Mouse (Mus musculus): ENCODE data around the gene Bloc1s3. TPM values are rescaled to one million over a fixed set of nuclear protein-coding genes. Genes with fewer than 3 reads are reported as not detected.

The Bloc1s3 gene
- polyA plus RNA-seq (2015; fragmentation: Nextera tagmentation; extraction: Ambion mirVana): 1.4 and 2.0 TPM in 2 replicates

- peak within 1 kb of the TSS; percentile 81 for H3K9ac ChIP-seq (ENCODE audit: low read depth, low read length)
- no peaks in the 10 kb centered on the region for H3K9me3 ChIP-seq (ENCODE audit: control insufficient read depth, low read length)
- peak within 1 kb of the TSS; percentile 78 for H3K4me3 ChIP-seq (ENCODE audit: low read length)
- H3K36me3 ChIP-seq (ENCODE audit: control insufficient read depth, insufficient read depth, low read length): no peaks in the 10 kb centered on the region
- H3K27ac ChIP-seq (ENCODE audit: low read length): peak within 1 kb of the TSS; percentile 82
- H3K27me3 ChIP-seq (replicated peaks; ENCODE audit: control insufficient read depth, insufficient read depth, low read length): no peaks in the 10 kb centered on the region
- WGBS: under 1% methylated on average over 56 of the region's 56 CpGs
- H3K4me1 ChIP-seq (ENCODE audit: control insufficient read depth, insufficient read depth, low read length): peaks cover 17% of the 10 kb centered on the region
- peak within 1 kb of the TSS; percentile 97 for H3K4me2 ChIP-seq (ENCODE audit: low read depth, low read length)
- ATAC-seq: peak; percentile 96
These were observed at the start of gene Bloc1s3, which contains the start of gene Trappc6a for GRCm38 (mm10) chr7:19508150-19508923. Gene Bloc1s3, minus strand, starts transcription at chr7:19508367. Gene Trappc6a, plus strand, starts transcription at chr7:19508395.

GRCm38 (mm10) chr7:19557086-19557485 lies 48.9 kb upstream of the Bloc1s3 start:
- no peaks in the 10 kb centered on the region for H3K27me3 ChIP-seq (replicated peaks; ENCODE audit: control insufficient read depth, insufficient read depth, low read length)
- no peak overlapping the region for H3K9ac ChIP-seq (ENCODE audit: low read depth, low read length)
- 100% methylated on average over 2 of the region's 2 CpGs for WGBS

GRCm38 (mm10) chr7:19554168-19554567 lies 46.0 kb upstream of the Bloc1s3 start:
- Histone ChIP-seq H3K4me3 (ENCODE audit: low read length) (no peak overlapping the region), H3K36me3 (ENCODE audit: control insufficient read depth, insufficient read depth, low read length) (peaks cover 2% of the 10 kb centered on the region; the same call in 1 of the 2 replicates), H3K27ac (ENCODE audit: low read length) (no peak overlapping the region), H3K9me3 (ENCODE audit: control insufficient read depth, low read length) (no peaks in the 10 kb centered on the region), H3K4me2 (ENCODE audit: low read depth, low read length) (no peak overlapping the region), H3K9ac (ENCODE audit: low read depth, low read length) (no peak overlapping the region), H3K4me1 (ENCODE audit: control insufficient read depth, insufficient read depth, low read length) (peaks cover 39% of the 10 kb centered on the region), H3K27me3 (replicated peaks; ENCODE audit: control insufficient read depth, insufficient read depth, low read length) (no peaks in the 10 kb centered on the region)
- 79% methylated on average over 1 of the region's 1 CpGs for WGBS
- no peak for ATAC-seq

More at GRCm38 (mm10) chr7:19557086-19557485, 48.9 kb upstream of the Bloc1s3 start:
- Histone ChIP-seq H3K9me3 (ENCODE audit: control insufficient read depth, low read length) (no peaks in the 10 kb centered on the region), H3K4me1 (ENCODE audit: control insufficient read depth, insufficient read depth, low read length) (peaks cover 46% of the 10 kb centered on the region), H3K27ac (ENCODE audit: low read length) (no peak overlapping the region), H3K4me2 (ENCODE audit: low read depth, low read length) (no peak overlapping the region), H3K36me3 (ENCODE audit: control insufficient read depth, insufficient read depth, low read length) (peaks cover 2% of the 10 kb centered on the region; the same call in 1 of the 2 replicates), H3K4me3 (ENCODE audit: low read length) (no peak overlapping the region)
- ATAC-seq: no peak

- H3K4me3 ChIP-seq (ENCODE audit: low read length): no peak overlapping the region
- peaks cover 35% of the 10 kb centered on the region for H3K4me1 ChIP-seq (ENCODE audit: control insufficient read depth, insufficient read depth, low read length)
- H3K36me3 ChIP-seq (ENCODE audit: control insufficient read depth, insufficient read depth, low read length): peaks cover 2% of the 10 kb centered on the region; the same call in 1 of the 2 replicates
- peak overlapping the region; percentile 12; the same call in 1 of the 2 replicates for H3K9ac ChIP-seq (ENCODE audit: low read depth, low read length)
- H3K27ac ChIP-seq (ENCODE audit: low read length): peak overlapping the region; percentile 35
- no peak overlapping the region for H3K4me2 ChIP-seq (ENCODE audit: low read depth, low read length)
- no peaks in the 10 kb centered on the region for H3K27me3 ChIP-seq (replicated peaks; ENCODE audit: control insufficient read depth, insufficient read depth, low read length)
- no peaks in the 10 kb centered on the region for H3K9me3 ChIP-seq (ENCODE audit: control insufficient read depth, low read length)
- 48% methylated on average over 2 of the region's 2 CpGs for WGBS
- peak; percentile 75 for ATAC-seq
These were observed 44.3 kb upstream of the Bloc1s3 start for GRCm38 (mm10) chr7:19552443-19552842.

GRCm38 (mm10) chr7:19551634-19552033 lies 43.5 kb upstream of the Bloc1s3 start:
- H3K27ac ChIP-seq (ENCODE audit: low read length): peak overlapping the region; percentile 35
- 59% methylated on average over 5 of the region's 5 CpGs for WGBS

GRCm38 (mm10) chr7:19549394-19549793 lies 41.2 kb upstream of the Bloc1s3 start:
- no peak for ATAC-seq
- H3K36me3 ChIP-seq (ENCODE audit: control insufficient read depth, insufficient read depth, low read length): no peaks in the 10 kb centered on the region

More at GRCm38 (mm10) chr7:19551634-19552033, 43.5 kb upstream of the Bloc1s3 start:
- ATAC-seq: peak; percentile 37; the same call in 1 of the 2 replicates
- peaks cover 31% of the 10 kb centered on the region for H3K4me1 ChIP-seq (ENCODE audit: control insufficient read depth, insufficient read depth, low read length)
- no peak overlapping the region for H3K9ac ChIP-seq (ENCODE audit: low read depth, low read length)
- H3K4me3 ChIP-seq (ENCODE audit: low read length): no peak overlapping the region
- no peaks in the 10 kb centered on the region for H3K27me3 ChIP-seq (replicated peaks; ENCODE audit: control insufficient read depth, insufficient read depth, low read length)
- no peaks in the 10 kb centered on the region for H3K9me3 ChIP-seq (ENCODE audit: control insufficient read depth, low read length)
- peaks cover 2% of the 10 kb centered on the region; the same call in 1 of the 2 replicates for H3K36me3 ChIP-seq (ENCODE audit: control insufficient read depth, insufficient read depth, low read length)
- H3K4me2 ChIP-seq (ENCODE audit: low read depth, low read length): no peak overlapping the region

GRCm38 (mm10) chr7:19547344-19547969 lies 39.3 kb upstream of the Bloc1s3 start:
- H3K36me3 ChIP-seq (ENCODE audit: control insufficient read depth, insufficient read depth, low read length): no peaks in the 10 kb centered on the region
- 67% methylated on average over 2 of the region's 2 CpGs for WGBS

More at GRCm38 (mm10) chr7:19549394-19549793, 41.2 kb upstream of the Bloc1s3 start:
- no peak overlapping the region for H3K4me2 ChIP-seq (ENCODE audit: low read depth, low read length)
- 72% methylated on average over 10 of the region's 10 CpGs for WGBS
- no peaks in the 10 kb centered on the region for H3K9me3 ChIP-seq (ENCODE audit: control insufficient read depth, low read length)
- no peak overlapping the region for H3K4me3 ChIP-seq (ENCODE audit: low read length)
- H3K27ac ChIP-seq (ENCODE audit: low read length): no peak overlapping the region
- no peaks in the 10 kb centered on the region for H3K27me3 ChIP-seq (replicated peaks; ENCODE audit: control insufficient read depth, insufficient read depth, low read length)
- no peak overlapping the region for H3K9ac ChIP-seq (ENCODE audit: low read depth, low read length)
- H3K4me1 ChIP-seq (ENCODE audit: control insufficient read depth, insufficient read depth, low read length): peaks cover 41% of the 10 kb centered on the region

GRCm38 (mm10) chr7:19546007-19546406 lies 37.8 kb upstream of the Bloc1s3 start:
- ATAC-seq: peak; percentile 21; the same call in 1 of the 2 replicates
- WGBS: 29% methylated on average over 3 of the region's 3 CpGs
- H3K9ac ChIP-seq (ENCODE audit: low read depth, low read length): no peak overlapping the region
- 0 out of 2 replicates have a peak overlapping the region, but pooled peaks have one; percentile 27 for H3K27ac ChIP-seq (ENCODE audit: low read length)
- H3K36me3 ChIP-seq (ENCODE audit: control insufficient read depth, insufficient read depth, low read length): no peaks in the 10 kb centered on the region
- no peak overlapping the region for H3K4me3 ChIP-seq (ENCODE audit: low read length)
- H3K4me2 ChIP-seq (ENCODE audit: low read depth, low read length): no peak overlapping the region
- H3K27me3 ChIP-seq (replicated peaks; ENCODE audit: control insufficient read depth, insufficient read depth, low read length): no peaks in the 10 kb centered on the region
- H3K9me3 ChIP-seq (ENCODE audit: control insufficient read depth, low read length): no peaks in the 10 kb centered on the region
- H3K4me1 ChIP-seq (ENCODE audit: control insufficient read depth, insufficient read depth, low read length): peaks cover 34% of the 10 kb centered on the region

More at GRCm38 (mm10) chr7:19547344-19547969, 39.3 kb upstream of the Bloc1s3 start:
- Histone ChIP-seq H3K4me1 (ENCODE audit: control insufficient read depth, insufficient read depth, low read length) (peaks cover 40% of the 10 kb centered on the region), H3K27me3 (replicated peaks; ENCODE audit: control insufficient read depth, insufficient read depth, low read length) (no peaks in the 10 kb centered on the region), H3K4me3 (ENCODE audit: low read length) (no peak overlapping the region), H3K4me2 (ENCODE audit: low read depth, low read length) (no peak overlapping the region), H3K9me3 (ENCODE audit: control insufficient read depth, low read length) (no peaks in the 10 kb centered on the region), H3K27ac (ENCODE audit: low read length) (peak overlapping the region; percentile 19; the same call in 1 of the 2 replicates), H3K9ac (ENCODE audit: low read depth, low read length) (no peak overlapping the region)
- ATAC-seq: peak; percentile 62

GRCm38 (mm10) chr7:19543584-19543983 lies 35.4 kb upstream of the Bloc1s3 start:
- no peak overlapping the region for H3K27ac ChIP-seq (ENCODE audit: low read length)
- no peaks in the 10 kb centered on the region for H3K9me3 ChIP-seq (ENCODE audit: control insufficient read depth, low read length)
- H3K4me2 ChIP-seq (ENCODE audit: low read depth, low read length): no peak overlapping the region
- H3K36me3 ChIP-seq (ENCODE audit: control insufficient read depth, insufficient read depth, low read length): no peaks in the 10 kb centered on the region
- H3K27me3 ChIP-seq (replicated peaks; ENCODE audit: control insufficient read depth, insufficient read depth, low read length): no peaks in the 10 kb centered on the region
- 48% methylated on average over 6 of the region's 6 CpGs for WGBS
- no peak overlapping the region for H3K9ac ChIP-seq (ENCODE audit: low read depth, low read length)
- H3K4me3 ChIP-seq (ENCODE audit: low read length): no peak overlapping the region
- ATAC-seq: no peak
- H3K4me1 ChIP-seq (ENCODE audit: control insufficient read depth, insufficient read depth, low read length): peaks cover 34% of the 10 kb centered on the region

All from intestine, embryonic 16.5 days (tissue).